Mouse (Mus musculus) layer of hippocampus, postnatal 14 days (tissue): Measurements from ENCODE around the gene Snx18. TPM values are rescaled to one million over a fixed set of nuclear protein-coding genes. Genes with fewer than 3 reads are reported as not detected.

Experiments used
- DNase-seq, 2 experiments: peaks; one replicate each; pipeline ENCODE4 v3.0.0; 2021 to 2022; ENCODE audit warnings: low spot score in 2 of 2, mixed read lengths in 1 of 2
- total RNA-seq, 2 experiments: library from RNA; stranded (reverse); gene quantifications; 2 replicates each; pipeline ENCODE4 v1.2.3; 2021

The Snx18 gene
- total RNA-seq, 2 experiments from 2014 or later: 26.6 to 29.4 TPM

DNA sequence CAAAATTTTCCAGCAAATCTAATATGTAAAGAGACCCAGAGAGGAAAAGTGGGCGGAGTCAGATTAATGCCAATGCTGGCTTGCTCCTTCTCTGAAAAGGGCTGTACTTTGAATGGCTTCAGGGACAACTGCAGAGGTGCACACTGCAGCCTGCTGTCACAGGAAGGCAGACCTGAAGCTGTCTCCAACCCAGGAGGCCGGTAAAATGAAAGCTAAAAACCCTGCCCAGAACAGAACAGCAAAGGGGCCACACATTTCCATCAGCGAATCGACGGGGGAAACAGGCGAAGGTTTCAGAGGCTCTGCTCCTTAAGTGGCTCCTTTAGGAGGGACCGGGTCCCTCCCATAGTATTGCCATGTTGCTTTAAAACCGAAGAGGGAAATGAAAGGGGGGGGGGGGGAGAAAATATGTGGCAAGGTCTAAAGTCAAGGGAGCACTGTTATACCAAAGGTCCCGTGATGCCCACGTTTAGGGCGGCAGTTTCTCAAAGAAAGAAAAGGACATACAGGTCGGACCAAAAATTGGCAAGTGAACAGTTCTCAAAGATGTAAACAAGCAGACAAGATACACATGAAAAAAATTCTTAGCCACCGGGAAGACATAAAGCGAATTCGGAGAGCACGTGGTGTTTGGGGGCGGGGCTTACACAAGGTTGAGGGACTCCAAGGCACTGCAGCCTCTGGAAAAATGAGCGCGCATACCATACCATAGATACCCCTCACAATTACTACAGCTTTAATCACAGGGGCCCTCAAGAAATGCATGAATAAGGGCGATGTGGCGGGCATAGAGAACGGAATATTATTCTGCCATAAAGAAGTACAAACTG is 18.4 kb downstream of the Snx18 start:
- no peak for DNase-seq

DNA sequence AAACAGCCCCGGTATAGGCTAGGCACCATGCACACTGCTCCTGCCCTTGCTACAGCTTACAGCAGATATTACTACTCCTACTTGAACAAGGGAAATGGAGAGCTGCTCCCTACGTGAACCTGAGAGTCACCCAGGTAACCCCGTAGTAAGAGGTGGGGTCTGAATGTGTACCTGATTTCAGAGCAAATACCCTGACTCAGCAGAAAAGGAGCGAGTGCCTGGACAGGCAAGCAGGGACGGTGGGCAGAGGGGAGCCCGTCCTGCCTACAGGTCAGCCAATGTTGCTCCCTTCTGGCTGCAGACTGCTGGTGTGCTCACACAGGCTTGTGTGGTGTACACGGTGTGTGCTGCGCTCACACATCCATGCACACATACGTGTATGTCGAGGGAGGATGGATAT is 20.7 kb downstream of the Snx18 start:
- no peak for DNase-seq

DNA sequence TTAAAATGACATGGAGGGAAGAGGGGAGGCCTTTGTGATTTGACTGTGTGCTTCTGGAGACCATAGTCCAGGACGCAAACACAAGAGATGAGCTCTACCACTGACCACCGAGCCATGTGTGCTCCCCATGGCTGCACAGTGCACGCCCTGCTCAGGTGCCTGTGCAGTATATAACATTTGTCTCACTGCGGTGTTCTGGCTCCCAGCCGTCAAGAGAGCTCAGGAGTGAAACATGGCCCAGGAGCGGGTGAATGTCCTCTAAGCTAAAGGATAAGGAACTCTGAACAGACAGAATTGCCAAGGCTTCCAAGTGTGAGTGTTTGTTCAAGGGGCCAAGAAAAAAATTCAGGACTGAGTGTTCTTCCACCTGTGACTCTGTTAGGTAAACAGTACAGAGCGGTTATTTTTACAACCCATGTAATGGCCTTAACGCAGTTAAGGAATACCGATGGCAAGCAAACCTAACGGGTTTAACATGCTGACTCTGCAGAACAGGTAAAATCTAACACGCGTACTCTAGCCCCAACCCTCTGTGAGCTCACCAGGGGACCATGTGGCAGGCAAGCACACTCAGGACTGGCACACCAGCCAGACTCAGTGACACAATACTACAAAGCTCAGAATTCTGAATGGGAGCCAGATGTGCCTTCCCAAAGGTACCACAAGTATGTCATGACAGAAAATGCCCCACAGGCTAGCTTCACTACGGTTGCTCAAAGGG is 21.4 kb downstream of the Snx18 start:
- DNase-seq: no peak

DNA sequence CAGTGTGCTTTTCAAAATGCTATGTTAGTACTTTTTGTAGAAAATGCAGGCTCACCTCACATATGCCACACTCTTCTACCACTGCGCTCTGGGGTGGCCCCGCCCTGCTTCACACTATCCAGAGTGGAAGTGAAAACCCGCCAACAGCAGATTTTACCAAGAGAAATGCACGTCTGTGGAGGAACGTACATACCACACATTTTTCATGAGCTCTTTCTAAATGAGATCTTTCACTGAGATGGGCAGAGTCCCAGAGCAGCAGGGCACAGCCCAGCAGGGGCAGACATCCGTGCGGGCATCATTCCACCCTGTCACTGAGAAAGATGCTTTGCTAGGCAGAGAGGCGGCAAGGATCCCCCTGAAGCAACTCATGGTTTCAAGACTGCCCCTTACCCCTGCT is 22.4 kb downstream of the Snx18 start:
- DNase-seq: no peak

DNA sequence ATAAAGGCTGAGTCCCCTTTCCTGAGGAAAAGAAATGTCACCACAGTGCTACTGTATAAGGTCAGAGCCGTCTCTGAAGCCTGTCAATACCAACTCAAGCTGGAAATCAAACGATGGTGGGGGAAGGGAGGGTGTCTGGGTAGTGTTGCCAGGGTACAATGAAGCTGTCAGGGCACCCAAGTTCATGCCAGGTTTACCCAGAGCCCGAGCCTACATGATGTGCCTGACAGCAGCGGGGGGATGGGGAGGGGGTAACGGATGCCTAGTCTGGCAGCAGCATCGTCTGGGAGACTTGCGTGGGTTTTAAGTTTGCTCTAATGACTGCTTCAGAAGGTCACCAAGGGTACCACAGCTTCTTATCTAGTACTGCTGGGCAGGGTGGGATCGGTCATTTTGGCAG is 23.1 kb downstream of the Snx18 start:
- DNase-seq: no peak

DNA sequence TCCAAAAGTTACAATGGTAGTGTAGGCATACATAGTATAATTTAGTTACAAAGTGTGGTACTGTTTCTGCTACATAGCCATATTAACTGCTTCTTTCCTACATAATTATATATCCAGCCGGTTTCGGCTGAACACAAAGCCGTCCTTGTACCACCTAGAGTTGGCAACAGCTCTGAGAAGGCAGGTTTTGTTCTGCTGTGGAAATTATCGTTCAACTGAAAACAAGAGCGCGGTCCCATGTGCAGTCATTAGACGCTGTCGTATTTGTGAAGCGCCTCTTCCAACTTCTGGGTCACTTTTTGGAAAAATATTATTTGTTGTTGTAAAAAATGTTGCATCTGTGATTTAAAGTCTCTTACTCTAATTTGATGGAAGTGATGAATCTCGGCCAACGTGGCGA is 24.0 kb downstream of the Snx18 start:
- no peak for DNase-seq

DNA sequence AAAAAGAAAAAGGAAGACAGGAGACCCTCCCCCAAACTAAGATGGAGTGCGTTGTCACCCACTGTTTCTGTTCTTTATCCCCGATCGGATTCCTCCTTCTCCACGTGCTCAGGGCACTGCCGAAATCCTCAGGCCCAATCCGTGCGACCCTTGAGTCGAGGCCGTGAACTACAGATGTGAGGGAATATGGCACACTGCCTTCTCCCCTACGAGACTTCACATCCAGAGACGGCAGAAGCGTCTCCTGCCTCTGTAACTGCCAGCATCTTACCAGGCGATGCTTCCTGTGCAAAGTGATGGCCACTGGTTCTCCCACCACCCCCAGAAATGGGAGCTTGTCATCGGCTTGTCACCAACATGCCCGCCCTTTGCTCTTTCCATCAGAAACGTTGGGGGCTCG is 24.7 kb downstream of the Snx18 start:
- no peak for DNase-seq

DNA sequence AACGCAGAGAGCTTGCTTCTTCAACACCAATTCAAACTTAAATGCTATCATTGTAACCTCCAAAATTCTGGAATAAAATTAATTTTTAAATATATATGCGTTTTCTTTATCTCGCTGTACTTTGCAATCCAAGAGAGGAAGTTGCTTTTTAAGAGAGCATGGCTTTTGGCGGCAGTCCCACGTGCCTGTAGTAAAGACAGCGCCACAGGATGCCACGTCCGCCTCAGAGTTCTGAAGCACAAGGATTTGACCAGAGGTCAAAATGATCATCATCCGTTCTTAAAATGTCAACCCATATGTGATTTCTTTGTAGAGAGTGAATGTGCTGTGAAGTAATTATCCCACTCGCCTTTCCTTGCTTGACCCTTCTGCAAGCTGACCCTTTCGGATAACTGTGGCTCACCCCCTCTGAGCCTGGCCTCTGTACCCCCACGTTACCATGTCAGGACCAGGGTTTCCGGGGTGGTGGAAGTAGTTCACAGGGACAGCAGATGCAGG is 25.6 kb downstream of the Snx18 start:
- no peak for DNase-seq

DNA sequence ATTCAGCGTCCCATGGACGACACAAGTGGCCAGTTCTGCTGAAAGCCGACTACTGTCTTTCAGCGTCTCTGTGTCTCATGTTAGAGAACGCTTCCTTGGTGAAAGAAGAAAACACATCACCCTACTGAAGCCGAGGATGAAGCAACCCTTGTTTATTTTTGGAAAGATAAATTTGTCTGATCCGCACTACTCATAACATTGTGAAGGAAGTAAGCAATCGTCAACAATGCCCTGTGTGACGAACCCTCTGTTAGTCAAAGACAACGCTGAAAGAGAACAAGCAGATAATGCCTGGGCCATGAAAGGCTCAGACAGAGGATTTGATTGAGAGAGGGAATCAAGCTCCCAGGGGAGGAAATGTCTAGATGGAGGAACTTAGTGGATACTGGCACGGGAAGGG is 27.0 kb downstream of the Snx18 start:
- DNase-seq: no peak

DNA sequence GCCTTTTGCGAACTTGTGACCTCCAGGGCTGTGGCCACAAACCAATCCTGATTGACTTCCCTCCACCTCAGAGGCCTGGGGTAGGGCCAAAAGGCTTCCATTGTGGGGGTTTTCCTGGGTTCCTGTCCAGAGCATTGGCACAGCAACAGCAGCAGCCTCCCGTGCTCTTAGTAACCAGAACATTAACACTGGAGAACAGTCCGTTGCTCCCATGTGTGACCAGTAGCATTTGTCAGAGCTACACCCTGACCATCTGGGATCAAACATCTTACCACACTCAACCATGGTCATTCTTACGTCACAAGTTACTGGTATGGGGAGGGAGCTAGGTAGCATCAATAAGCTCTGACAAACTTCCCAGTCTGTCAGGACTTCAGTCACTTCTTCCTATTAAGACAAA is 28.1 kb downstream of the Snx18 start:
- DNase-seq: no peak

DNA sequence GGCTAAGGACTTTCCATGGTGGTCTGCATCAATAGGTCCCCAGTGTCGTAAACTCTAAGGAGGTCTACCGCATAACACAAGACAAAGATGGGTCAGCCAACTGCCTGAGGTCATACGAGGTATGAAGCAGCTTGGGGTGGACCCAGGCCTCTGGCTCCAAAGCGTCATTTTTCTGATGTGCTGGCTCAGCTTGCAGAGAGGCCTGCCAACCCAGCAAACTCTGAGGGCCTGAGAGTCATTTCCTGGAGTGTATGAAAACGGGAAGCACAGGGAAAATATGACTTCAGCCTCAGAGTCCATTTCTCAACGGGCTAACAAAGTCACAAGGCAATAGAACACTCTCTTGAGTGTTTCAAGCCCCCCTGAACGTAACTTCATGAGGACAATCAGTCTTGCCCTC is 28.9 kb downstream of the Snx18 start:
- no peak for DNase-seq

DNA sequence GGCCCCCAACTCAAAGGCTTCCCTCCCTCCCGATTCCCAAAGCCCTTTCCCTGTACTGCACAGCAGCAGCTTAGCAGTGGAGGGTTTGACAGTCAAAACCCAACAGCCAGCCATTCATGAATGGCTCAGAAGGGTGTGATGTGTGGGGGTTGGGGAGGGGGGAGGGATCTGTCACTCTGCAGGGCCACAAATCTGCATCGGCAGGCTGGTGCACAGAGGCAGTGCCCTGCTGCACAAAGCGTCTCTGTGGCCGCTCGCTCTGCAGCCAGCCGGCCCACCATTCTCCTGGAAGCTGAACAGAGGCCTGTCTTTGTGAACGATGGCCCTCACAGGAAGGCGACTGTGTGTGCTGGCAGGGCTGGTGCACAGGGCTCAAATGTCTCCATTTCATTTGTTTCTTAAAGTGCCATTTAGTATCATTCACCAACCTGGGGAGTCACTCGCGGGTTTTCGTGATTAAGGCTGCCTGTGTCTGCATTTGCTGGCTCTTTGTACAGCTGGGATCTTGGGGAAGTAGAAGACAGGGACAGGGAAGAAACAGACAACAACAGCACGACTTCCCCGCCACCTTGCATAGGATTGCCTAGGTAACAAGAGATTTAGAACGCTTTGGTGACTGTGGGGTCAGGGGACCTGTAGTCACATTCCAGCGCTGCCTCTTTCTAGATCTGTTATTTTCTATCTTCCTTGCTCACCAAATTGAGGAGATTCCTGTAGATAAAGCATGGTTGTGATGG is 31.0 kb downstream of the Snx18 start:
- peak; percentile 54 to 72 for DNase-seq

DNA sequence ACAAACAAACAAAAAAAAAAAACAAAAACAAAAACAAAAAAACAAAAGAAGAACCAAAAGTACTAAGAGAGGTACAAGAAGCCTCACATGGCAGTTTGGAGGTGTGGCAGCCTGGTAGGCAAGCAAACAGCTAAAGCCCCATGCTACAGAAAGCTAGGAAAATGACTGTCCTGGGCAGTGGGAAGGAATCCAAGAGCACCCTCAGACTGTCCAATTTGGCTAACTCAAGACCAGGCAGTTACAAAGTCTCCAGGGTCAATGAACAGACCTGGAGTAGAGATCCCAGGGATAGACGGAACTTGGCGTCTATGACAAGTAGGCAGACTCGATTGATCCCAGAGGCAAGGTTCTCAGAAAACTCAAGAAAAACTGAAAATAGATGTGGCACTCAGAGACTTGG is 32.8 kb downstream of the Snx18 start:
- DNase-seq: no peak

DNA sequence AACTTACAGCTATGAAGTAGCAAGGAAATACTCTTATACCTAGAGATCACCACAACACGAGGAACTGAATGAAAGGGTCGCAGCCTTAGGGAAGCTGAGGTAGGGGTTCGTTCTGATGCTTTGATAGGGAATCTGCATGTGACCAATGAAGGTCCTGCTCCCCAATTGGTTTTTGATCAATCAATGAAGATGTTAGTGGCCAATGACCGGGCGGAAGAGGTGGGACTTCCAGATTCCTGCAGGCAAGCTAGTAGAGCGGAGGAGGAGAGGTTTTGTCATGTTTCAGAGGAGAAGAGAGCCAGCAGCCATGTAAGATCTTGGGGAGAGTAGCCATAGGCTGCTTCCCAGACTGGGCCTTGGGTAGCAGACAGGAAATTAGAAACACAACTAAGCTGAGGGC is 33.9 kb downstream of the Snx18 start:
- no peak for DNase-seq

DNA sequence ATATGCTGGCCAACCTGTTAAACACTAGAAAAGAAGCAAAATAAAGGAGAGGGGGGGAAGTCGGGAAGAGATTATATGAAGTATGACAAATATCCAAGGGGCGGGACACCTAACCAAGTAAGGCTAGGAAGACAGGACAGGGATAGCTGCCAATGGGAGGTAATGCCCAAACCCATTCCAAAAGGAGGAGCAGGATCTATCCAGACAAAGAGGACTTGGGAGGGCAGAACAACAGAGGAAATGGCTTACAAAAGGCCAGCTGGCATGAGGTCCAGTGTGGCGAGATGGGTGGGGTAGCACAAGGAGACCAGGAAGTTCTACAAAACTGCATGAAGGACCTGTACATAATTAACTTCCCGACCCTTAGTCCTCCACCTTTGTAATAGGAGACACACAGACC is 34.8 kb downstream of the Snx18 start:
- DNase-seq: no peak

DNA sequence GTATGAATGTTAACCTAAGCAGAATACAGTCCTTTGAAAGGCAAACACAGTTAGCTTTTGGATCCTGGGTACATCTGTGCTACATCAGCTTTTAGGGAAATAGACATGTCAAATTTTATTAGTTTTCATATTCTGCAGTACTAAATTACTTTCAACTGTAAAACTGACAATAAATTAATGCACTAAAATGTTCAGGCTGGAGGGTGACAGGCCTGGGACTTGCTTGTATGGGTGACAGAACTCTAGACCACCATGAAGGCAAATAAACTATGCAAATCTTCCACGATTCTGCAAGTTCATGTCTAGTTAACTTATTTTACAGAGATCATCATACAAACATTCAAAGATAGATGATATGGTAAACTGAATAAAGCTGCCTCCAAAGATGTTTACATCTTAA is 36.3 kb downstream of the Snx18 start:
- DNase-seq: no peak

DNA sequence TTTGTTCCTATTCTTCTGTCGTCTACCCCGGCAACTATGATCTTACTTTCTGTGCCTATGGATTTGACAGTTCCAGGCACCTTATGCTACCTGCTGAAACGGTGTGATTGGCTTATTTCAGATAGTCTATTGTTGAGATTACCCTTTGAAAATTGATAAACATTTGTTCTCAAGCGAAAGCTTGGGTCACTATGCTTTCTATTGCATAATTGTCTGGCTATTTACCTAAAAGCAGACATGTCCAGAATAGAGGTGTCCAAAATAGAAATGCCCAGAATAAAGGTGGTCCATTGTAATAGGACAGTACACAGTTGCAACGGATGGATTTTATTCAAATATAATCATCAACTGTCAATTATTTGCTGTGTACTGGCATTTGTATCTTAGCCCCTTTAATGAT is 36.9 kb downstream of the Snx18 start:
- no peak for DNase-seq

DNA sequence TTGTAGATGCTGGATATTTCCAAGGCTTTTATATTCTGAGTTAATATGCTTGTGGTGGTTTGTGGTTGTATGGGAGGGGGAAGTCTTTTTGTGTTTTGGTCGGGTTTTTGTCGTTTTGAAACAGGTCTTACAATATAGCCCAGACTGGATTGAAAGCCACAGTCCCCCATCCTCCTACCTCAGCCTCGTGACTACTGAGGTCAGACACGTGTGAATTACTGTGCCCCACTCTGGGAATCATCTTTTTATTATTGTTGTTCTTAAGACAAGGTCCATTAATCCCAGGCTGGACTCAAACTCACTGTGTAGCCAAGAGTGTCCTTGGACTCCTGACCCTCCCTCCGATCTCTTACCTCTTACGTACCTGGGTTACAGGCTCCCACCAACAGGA is 38.0 kb downstream of the Snx18 start:
- DNase-seq: no peak

DNA sequence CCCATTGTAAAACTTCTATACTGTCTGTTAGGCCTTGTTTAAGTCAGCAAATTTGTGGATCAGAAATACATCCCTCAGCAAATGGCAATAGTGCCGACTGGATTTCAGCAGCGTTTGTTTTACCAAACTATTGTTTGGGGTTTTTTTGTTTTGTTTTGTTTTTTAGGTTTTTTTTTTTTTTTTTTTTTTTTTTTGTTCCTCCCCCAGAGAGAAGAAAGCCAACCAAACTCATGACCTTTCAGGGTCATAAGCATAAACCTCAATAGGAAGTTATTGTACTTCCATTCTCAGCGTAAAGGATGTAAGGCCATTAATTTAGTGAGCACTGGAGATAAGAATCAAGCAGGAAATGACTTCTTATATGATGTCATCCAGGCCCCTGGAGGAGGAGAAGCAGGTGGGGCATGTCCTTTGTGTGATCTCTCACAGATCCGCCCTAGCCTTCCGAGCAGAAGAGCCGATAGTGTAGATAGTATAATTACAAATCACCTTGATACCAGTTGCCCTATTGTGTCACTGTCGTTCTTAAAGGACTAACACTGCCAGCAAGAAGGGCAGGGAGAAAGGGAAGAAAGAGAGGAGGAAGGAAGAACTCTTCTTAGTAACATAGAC is 38.5 kb downstream of the Snx18 start:
- no peak for DNase-seq

DNA sequence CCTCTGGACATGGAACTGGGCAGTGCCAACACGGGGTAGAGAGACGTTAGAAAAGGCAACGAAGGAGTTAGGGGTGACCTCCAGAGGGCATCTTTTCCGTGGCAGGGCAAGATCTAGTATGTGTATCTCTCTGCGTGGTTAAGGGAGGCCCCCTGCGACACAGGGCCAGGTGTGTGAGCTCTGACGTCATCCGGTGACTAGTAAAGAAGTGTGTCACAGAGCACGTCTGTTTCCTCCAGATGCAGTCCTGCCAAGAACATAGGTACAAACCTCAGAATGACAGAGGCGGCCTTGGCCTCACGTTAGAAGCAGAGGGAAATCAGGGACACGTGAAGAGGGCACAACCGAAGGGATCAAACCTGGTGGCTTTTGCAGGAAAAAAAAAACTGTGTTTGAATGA is 44.1 kb downstream of the Snx18 start:
- no peak for DNase-seq

DNA sequence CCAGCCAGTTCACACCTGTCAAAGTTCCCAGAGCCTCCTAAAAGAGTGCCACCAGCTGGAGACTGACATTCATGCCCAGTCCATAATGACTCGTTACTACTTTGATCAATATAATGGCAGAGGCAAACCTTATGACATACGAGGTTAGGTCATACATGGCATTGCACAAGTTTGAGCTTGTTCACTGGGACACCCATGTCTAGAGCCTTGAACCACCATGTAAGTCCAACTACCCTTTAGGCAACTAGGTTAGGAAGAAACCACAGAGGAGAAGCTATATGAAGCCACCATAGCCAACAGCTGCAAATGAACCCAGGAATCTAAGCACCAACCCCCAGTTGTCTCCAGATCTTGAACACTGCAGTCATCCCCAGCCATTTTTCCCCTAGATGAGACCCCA is 45.0 kb downstream of the Snx18 start:
- DNase-seq: no peak
